ENCODE assay signal across 16 mouse cellular contexts in the genomic region with DNA sequence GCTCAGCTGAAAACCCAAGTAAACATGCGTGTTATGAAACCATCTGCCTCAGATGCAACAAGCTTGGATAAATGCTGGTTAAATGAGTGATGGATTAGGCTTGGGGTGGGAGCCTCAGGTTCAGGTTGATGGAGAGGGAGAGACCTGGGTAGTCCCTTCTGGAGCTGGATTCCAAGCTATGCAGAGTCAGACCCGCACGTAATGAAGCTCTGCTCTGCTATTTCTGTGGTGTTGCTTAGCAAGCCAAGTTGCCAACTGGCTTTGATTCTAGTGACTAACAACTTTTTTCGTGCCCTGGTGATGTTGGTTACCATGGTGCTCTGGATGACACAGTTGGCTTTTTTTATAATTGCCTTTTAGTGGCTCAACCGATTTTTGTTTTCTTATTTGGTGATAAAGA. TPM values are rescaled to one million over a fixed set of nuclear protein-coding genes. Genes with fewer than 3 reads are reported as not detected.
DNase-seq lines count a peak whose midpoint lies in the region; ATAC-seq and TF ChIP-seq lines count a peak whose summit lies in the region.
"Had no signal": no experiment of that assay in that cellular context is flagged by ENCODE, and none has a peak within 500 bp of the region (broad histone marks: within the 10 kb centered on the region; RNA-seq: fewer than 3 reads in every experiment).

No protein-coding gene starts in this region.

- no peaks in the 10 kb centered on the region for H3K9me3 ChIP-seq in embryonic facial prominence, embryonic 10.5 days
- H3K9me3 ChIP-seq: heart, embryonic 15.5 days; limb, embryonic 15.5 days; midbrain, embryonic 15.5 days had no signal

- intact Hi-C loops in left cerebral cortex, postnatal 4 days (cut with DNase I) = no loop called here
- intact Hi-C loops in left cerebral cortex, postnatal 36 days (cut with DNase I) = no loop called here

- ATAC-seq in monocyte, adult 5-6 weeks (replicated peaks; ENCODE audit: insufficient number of reproducible peaks, low FRiP score, low TSS enrichment, poor library complexity, severe bottlenecking) = no peak
- ATAC-seq: midbrain, embryonic 15.5 days had no signal

- no peak for TF ChIP-seq CTCF in layer of hippocampus, adult 2 months (conservative IDR thresholded peaks at IDR 0.05)

- no peaks in the 10 kb centered on the region for H3K27me3 ChIP-seq in embryonic facial prominence, embryonic 10.5 days (replicated peaks; ENCODE audit: low read depth, poor library complexity, severe bottlenecking)
- H3K27me3 ChIP-seq: limb, embryonic 15.5 days; midbrain, embryonic 15.5 days had no signal

- peak overlapping the region; percentile 93 for H3K27ac ChIP-seq in layer of hippocampus, adult 2 months
- no peak overlapping the region for H3K27ac ChIP-seq in embryonic facial prominence, embryonic 10.5 days (replicated peaks)
- H3K27ac ChIP-seq: heart, embryonic 15.5 days; hindbrain, embryonic 14.5 days; limb, embryonic 15.5 days; midbrain, embryonic 15.5 days had no signal

- H3K4me1 ChIP-seq in embryonic facial prominence, embryonic 10.5 days = no peaks in the 10 kb centered on the region
- H3K4me1 ChIP-seq: heart, embryonic 15.5 days; limb, embryonic 15.5 days; midbrain, embryonic 15.5 days had no signal

- H3K36me3 ChIP-seq in embryonic facial prominence, embryonic 10.5 days (replicated peaks) = no peaks in the 10 kb centered on the region
- H3K36me3 ChIP-seq: heart, embryonic 15.5 days; limb, embryonic 15.5 days; midbrain, embryonic 15.5 days had no signal

- WGBS in embryonic facial prominence, embryonic 10.5 days = 91% methylated on average over 5 of the region's 5 CpGs

- DNase-seq in cerebellum, adult 11-12 months = peak; percentile 34
- DNase-seq in cerebellum, postnatal 14 days = no peak
- peak; percentile 55 for DNase-seq in left cerebral cortex, adult 11 months (ENCODE audit: low spot score)
- no peak for DNase-seq in left cerebral cortex, postnatal 4 days
- peak; percentile 68 to 86 for DNase-seq in layer of hippocampus, adult 2 months (ENCODE audit: low spot score in 2 of 2)
- DNase-seq in left cerebral cortex, postnatal 36 days (ENCODE audit: low spot score in 2 of 2) = peak; percentile 58 to 65
- DNase-seq in embryonic facial prominence, embryonic 10.5 days (ENCODE audit: low spot score) = no peak
- DNase-seq: gastrocnemius, postnatal 36 days; kidney, postnatal 14 days; lung, postnatal 10 days; thymus, postnatal 25 days had no signal

- peak overlapping the region; percentile 41; the same call in 1 of the 2 replicates for H3K4me3 ChIP-seq in layer of hippocampus, adult 2 months
- no peak overlapping the region for H3K4me3 ChIP-seq in embryonic facial prominence, embryonic 10.5 days
- H3K4me3 ChIP-seq: heart, embryonic 15.5 days; limb, embryonic 15.5 days; midbrain, embryonic 15.5 days had no signal

RNA-seq across cellular contexts. Expression of a gene that starts 11.9 kb away (rescaled TPM):
- total RNA-seq in left cerebral cortex, postnatal 4 days (2021) = 10 to 100 TPM; 24.6 to 25.8 TPM
- total RNA-seq in layer of hippocampus, adult 2 months (2021) = 100 to 1,000 TPM; 113 to 115 TPM
- total RNA-seq in left cerebral cortex, postnatal 36 days (2021) = 100 to 1,000 TPM in 1 of 2 experiments, 10 to 100 TPM in 1; 99.5 to 113 TPM
- total RNA-seq in monocyte, adult 5-6 weeks (2017) = not detected in 3 replicates
- polyA plus RNA-seq in embryonic facial prominence, embryonic 10.5 days (2016; fragmentation: Nextera tagmentation; extraction: Ambion mirVana) = 0.16 and 0.31 TPM in 2 replicates
- total RNA-seq: gastrocnemius, postnatal 36 days had no signal

Comparison
In these comparisons a context has a peak if more than half of its experiments do, and no peak if none do; other contexts are left out.
1. DNase-seq: peak in cerebellum, adult 11-12 months (single experiment), left cerebral cortex, adult 11 months (single experiment), layer of hippocampus, adult 2 months (2 of 2) and left cerebral cortex, postnatal 36 days (2 of 2); none in cerebellum, postnatal 14 days (0 of 2), left cerebral cortex, postnatal 4 days (single experiment) and embryonic facial prominence, embryonic 10.5 days (single experiment).
2. RNA of a gene that starts 11.9 kb away (total RNA-seq): 113 to 115 TPM in layer of hippocampus, adult 2 months, 99.5 to 113 TPM in left cerebral cortex, postnatal 36 days and 24.6 to 25.8 TPM in left cerebral cortex, postnatal 4 days; not detected in monocyte, adult 5-6 weeks; every median in the first group is over 10 times any median in the second.